Comparison of ENCODE assay signal across 23 mouse cellular contexts in genomic region chr9:118393567-118393966, GRCm38 (mm10).
"Had no signal": no experiment of that assay in that cellular context is flagged by ENCODE, and none has a peak within 500 bp of the region (broad histone marks: within the 10 kb centered on the region; RNA-seq: fewer than 3 reads in every experiment).

No protein-coding gene starts in this region.

- H3K9me3 ChIP-seq: heart, embryonic 13.5 days; heart, embryonic 15.5 days; intestine, embryonic 15.5 days; limb, embryonic 10.5 days; limb, embryonic 12.5 days; liver, embryonic 13.5 days; liver, embryonic 15.5 days had no signal

- H3K27ac ChIP-seq: heart, adult 2 months; heart, embryonic 13.5 days; heart, embryonic 15.5 days; hindbrain, embryonic 14.5 days; intestine, embryonic 15.5 days; layer of hippocampus, adult 2 months; left cerebral cortex, adult 2 months; limb, embryonic 10.5 days; limb, embryonic 12.5 days; liver, embryonic 13.5 days; liver, embryonic 15.5 days had no signal

- H3K4me3 ChIP-seq: heart, adult 2 months; heart, embryonic 13.5 days; heart, embryonic 15.5 days; intestine, embryonic 15.5 days; layer of hippocampus, adult 2 months; left cerebral cortex, adult 2 months; limb, embryonic 10.5 days; limb, embryonic 12.5 days; liver, embryonic 13.5 days; liver, embryonic 15.5 days had no signal

- ATAC-seq: hindbrain, embryonic 16.5 days; inflammation-experienced regulatory T-cells, adult 6 months; intestine, embryonic 15.5 days; intestine, postnatal 0 days had no signal

- H3K4me2 ChIP-seq: heart, embryonic 11.5 days; heart, embryonic 13.5 days; heart, embryonic 15.5 days; hindbrain, embryonic 14.5 days; intestine, embryonic 15.5 days; limb, embryonic 12.5 days; liver, embryonic 13.5 days; liver, embryonic 15.5 days had no signal

- H3K36me3 ChIP-seq: heart, embryonic 13.5 days; heart, embryonic 15.5 days; intestine, embryonic 15.5 days; limb, embryonic 10.5 days; limb, embryonic 12.5 days; liver, embryonic 13.5 days; liver, embryonic 15.5 days had no signal

- DNase-seq: gastrocnemius, postnatal 14 days; gastrocnemius, postnatal 36 days; heart, adult 11 months; heart, adult 2 months; heart, postnatal 14 days; heart, postnatal 36 days; kidney, adult 18-20 months; kidney, postnatal 10 days; kidney, postnatal 36 days; liver, embryonic 13.5 days had no signal

- H3K4me1 ChIP-seq: intestine, embryonic 15.5 days; liver, embryonic 15.5 days had no signal

- H3K9ac ChIP-seq: heart, embryonic 13.5 days; heart, embryonic 15.5 days; hindbrain, embryonic 14.5 days; intestine, embryonic 15.5 days; limb, embryonic 12.5 days; liver, embryonic 13.5 days; liver, embryonic 15.5 days had no signal
